Mouse (Mus musculus) cerebellum, adult 2 months (tissue): ENCODE results near the gene Zg16.

Source experiments
- CTCF ChIP-seq: fragments of 200-500 bp; IDR thresholded peaks from 2 replicates; pipeline ENCODE4 v1.5.1; 2011; ENCODE audit warnings: low read depth, mild to moderate bottlenecking, control low read depth, low read length, moderate library complexity, borderline replicate concordance; ENCODE audit not compliant: insufficient read depth
- POLR2A ChIP-seq: fragments of 200-500 bp; IDR thresholded peaks from 2 replicates; pipeline ENCODE4 v1.6.1; 2011; ENCODE audit warnings: low read length, control low read depth, borderline replicate concordance; ENCODE audit not compliant: insufficient read depth

DNA sequence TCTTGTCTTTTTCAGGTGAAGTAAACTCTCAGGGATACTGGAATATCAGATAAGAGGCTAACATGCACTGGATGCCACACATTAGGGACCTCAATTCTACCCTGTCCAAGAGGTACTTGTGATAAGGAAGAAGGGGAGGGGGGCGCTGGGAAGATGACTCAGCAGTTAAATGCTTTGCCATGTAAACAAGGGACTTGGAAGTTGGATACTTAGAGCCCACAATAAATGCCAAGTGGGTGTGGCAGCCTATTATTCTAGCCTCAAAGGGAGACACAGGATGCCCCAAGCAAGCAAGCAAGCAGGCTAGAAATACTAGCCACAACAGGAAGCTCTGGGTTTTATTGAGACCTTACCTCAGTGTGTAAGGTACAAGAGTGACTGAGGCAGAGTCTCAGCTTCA, 55.9 kb downstream of the Zg16 start:
- TF ChIP-seq CTCF (no peak), POLR2A (no peak)
